Mouse (Mus musculus) olfactory bulb, adult 2 months (tissue): ENCODE measurements around the gene Ctnnb1.

Experiments used
- CTCF ChIP-seq: fragments of 200-500 bp; IDR thresholded peaks from 2 replicates; pipeline ENCODE4 v1.5.1; 2012; ENCODE audit warnings: low read depth, mild to moderate bottlenecking, low read length, moderate library complexity; ENCODE audit not compliant: insufficient read depth
- POLR2A ChIP-seq: fragments of 200-500 bp; IDR thresholded peaks from 2 replicates; pipeline ENCODE4 v1.6.1; 2012; ENCODE audit warnings: mild to moderate bottlenecking, low read depth, low read length, moderate library complexity; ENCODE audit not compliant: insufficient read depth

GRCm38 (mm10) chr9:120959225-120959624, 30.2 kb downstream of the Ctnnb1 start:
- TF ChIP-seq CTCF, result no peak
- no peak for TF ChIP-seq POLR2A
